Mouse (Mus musculus): ENCODE data around the gene Cactin.

The Cactin gene

GRCm38 (mm10) chr10:81342686-81343505, 22.0 kb downstream of the Cactin start, which contains the start of gene Gipc3:
Gipc3 (minus strand) TSS chr10:81343266.
- DNase-seq (ENCODE audit: low spot score in 2 of 2), result no peak

GRCm38 (mm10) chr10:81344421-81345161, 23.7 kb downstream of the Cactin start:
- DNase-seq (ENCODE audit: low spot score in 2 of 2), result no peak

- DNase-seq (ENCODE audit: low spot score in 2 of 2), result no peak
Measured at GRCm38 (mm10) chr10:81345162-81345534, 24.2 kb downstream of the Cactin start.

- DNase-seq (ENCODE audit: low spot score in 2 of 2), result peak; percentile 46 to 66
Measured at GRCm38 (mm10) chr10:81346453-81347067, 25.7 kb downstream of the Cactin start.

GRCm38 (mm10) chr10:81349146-81349545, 28.2 kb downstream of the Cactin start:
- peak in 1 of 2 experiments; percentile 43 for DNase-seq (ENCODE audit: low spot score in 2 of 2)

- no peak for DNase-seq (ENCODE audit: low spot score in 2 of 2)
Measured at GRCm38 (mm10) chr10:81349961-81350350, 29.1 kb downstream of the Cactin start.

- DNase-seq (ENCODE audit: low spot score in 2 of 2), result peak; percentile 97 to 98
Measured at GRCm38 (mm10) chr10:81350351-81351063, 29.6 kb downstream of the Cactin start, which contains the start of gene Hmg20b. Hmg20b (minus strand) TSS chr10:81350480.

- DNase-seq (ENCODE audit: low spot score in 2 of 2), result peak; percentile 57 to 59
Measured at GRCm38 (mm10) chr10:81351678-81352291, 30.9 kb downstream of the Cactin start.

- DNase-seq (ENCODE audit: low spot score in 2 of 2), result no peak
Measured at GRCm38 (mm10) chr10:81354738-81355477, 34.0 kb downstream of the Cactin start.

- DNase-seq (ENCODE audit: low spot score in 2 of 2), result no peak
Measured at GRCm38 (mm10) chr10:81355533-81355932, 34.6 kb downstream of the Cactin start.

GRCm38 (mm10) chr10:81356352-81356990, 35.6 kb downstream of the Cactin start:
- DNase-seq (ENCODE audit: low spot score in 2 of 2), result no peak

- peak; percentile 84 to 88 for DNase-seq (ENCODE audit: low spot score in 2 of 2)
Measured at GRCm38 (mm10) chr10:81356991-81357844, 36.3 kb downstream of the Cactin start, which contains the start of gene Mfsd12. Mfsd12 (plus strand) TSS chr10:81357491.

- DNase-seq (ENCODE audit: low spot score in 2 of 2), result no peak
Measured at GRCm38 (mm10) chr10:81358209-81358608, 37.3 kb downstream of the Cactin start.

GRCm38 (mm10) chr10:81358841-81359240, 37.9 kb downstream of the Cactin start:
- no peak for DNase-seq (ENCODE audit: low spot score in 2 of 2)

- no peak for DNase-seq (ENCODE audit: low spot score in 2 of 2)
Measured at GRCm38 (mm10) chr10:81360721-81361120, 39.8 kb downstream of the Cactin start.

GRCm38 (mm10) chr10:81362336-81362949, 41.5 kb downstream of the Cactin start:
- DNase-seq (ENCODE audit: low spot score in 2 of 2), result peak; percentile 63 to 66

- DNase-seq (ENCODE audit: low spot score in 2 of 2), result no peak
Measured at GRCm38 (mm10) chr10:81363436-81364346, 42.8 kb downstream of the Cactin start.
